Comparison of ENCODE assay signal across 15 mouse cellular contexts in the genomic region with DNA sequence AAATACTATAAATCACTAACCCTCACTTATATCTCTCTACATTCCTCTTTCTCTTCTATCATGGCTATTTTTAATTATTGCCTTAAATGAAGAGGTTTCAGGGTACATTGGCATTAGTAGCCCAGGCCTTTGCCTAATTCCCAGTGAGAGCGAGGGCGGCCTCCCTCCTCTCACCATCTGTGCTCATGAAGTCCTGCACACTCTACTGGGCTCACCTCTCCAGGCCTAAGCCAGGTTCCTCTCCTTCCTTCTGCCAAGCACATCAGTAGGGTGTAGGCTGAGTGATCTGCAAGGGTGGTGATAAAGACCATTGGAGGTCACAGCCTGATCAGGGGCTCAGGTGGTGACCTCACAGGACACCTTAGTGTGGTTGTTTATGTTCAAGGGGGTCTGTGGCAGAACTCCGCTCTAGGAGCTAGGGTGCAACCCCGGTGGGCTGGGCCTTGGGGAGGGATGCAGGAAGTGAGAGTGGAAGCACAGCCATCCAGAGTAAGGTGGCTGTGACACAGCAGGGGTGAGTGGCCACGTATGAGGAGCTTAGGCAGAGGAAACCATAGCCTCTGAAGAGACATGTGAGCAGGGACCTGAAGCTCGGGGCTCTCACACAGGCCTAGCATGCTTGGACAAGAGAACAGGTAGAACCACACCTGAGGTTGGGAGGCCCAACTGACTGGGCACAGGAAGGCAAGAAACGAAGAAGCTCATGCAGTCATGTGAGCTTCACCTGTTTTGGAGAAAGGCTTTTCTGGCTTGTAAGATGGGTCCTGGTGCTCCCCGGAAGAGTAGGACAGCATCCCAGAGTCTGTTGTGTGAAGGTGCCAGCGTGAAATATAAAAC. TPM values are rescaled to one million over a fixed set of nuclear protein-coding genes. Genes with fewer than 3 reads are reported as not detected.
DNase-seq lines count a peak whose midpoint lies in the region; ATAC-seq and TF ChIP-seq lines count a peak whose summit lies in the region.
"Had no signal": no experiment of that assay in that cellular context is flagged by ENCODE, and none has a peak within 500 bp of the region (broad histone marks: within the 10 kb centered on the region; RNA-seq: fewer than 3 reads in every experiment).

No protein-coding gene starts in this region.

- DNase-seq in heart, postnatal 4 days, result peak; percentile 3
- DNase-seq in heart, adult 9 months (ENCODE audit: low spot score in 2 of 2), result no peak
- peak; percentile 0 for DNase-seq in right cerebral cortex, postnatal 4 days
- DNase-seq in right cerebral cortex, adult 2 months (ENCODE audit: low spot score in 2 of 2), result no peak
- peak; percentile 70 to 74 for DNase-seq in cerebellum, postnatal 25 days
- peak; percentile 8 for DNase-seq in stomach, postnatal 0 days (ENCODE audit: low spot score)
- DNase-seq in retina, postnatal 1 day, result no peak
- DNase-seq: liver; lung, postnatal 10 days; midbrain, embryonic 14.5 days; thymus, postnatal 25 days had no signal

- no peak for ATAC-seq in stomach, postnatal 0 days (ENCODE audit: low FRiP score, low TSS enrichment)
- ATAC-seq: Patski had no signal

- H3K4me2 ChIP-seq in stomach, postnatal 0 days (replicated peaks; ENCODE audit: low read depth), result no peak overlapping the region
- H3K4me2 ChIP-seq: hindbrain, embryonic 15.5 days had no signal

- TF ChIP-seq EP300 in stomach, postnatal 0 days (optimal IDR thresholded peaks at IDR 0.05), result no peak

- H3K36me3 ChIP-seq in stomach, postnatal 0 days (ENCODE audit: control insufficient read depth, insufficient read depth, low read length), result no peaks in the 10 kb centered on the region
- H3K36me3 ChIP-seq: hindbrain, embryonic 15.5 days had no signal

- WGBS in stomach, postnatal 0 days, result 81% methylated on average over 9 of the region's 9 CpGs

- H3K9me3 ChIP-seq in stomach, postnatal 0 days (ENCODE audit: control insufficient read depth, low read length), result no peaks in the 10 kb centered on the region
- H3K9me3 ChIP-seq: hindbrain, embryonic 15.5 days had no signal

- no peaks in the 10 kb centered on the region for H3K4me1 ChIP-seq in stomach, postnatal 0 days (replicated peaks; ENCODE audit: control insufficient read depth, insufficient read depth)

- no peak for TF ChIP-seq CTCF in stomach, postnatal 0 days (IDR thresholded peaks at IDR 0.05; ENCODE audit: low read depth)

- H3K27ac ChIP-seq in stomach, postnatal 0 days (replicated peaks), result no peak overlapping the region
- H3K27ac ChIP-seq: hindbrain, embryonic 15.5 days; kidney, postnatal 0 days had no signal

- no peak overlapping the region for H3K9ac ChIP-seq in stomach, postnatal 0 days (ENCODE audit: low read length)
- H3K9ac ChIP-seq: hindbrain, embryonic 15.5 days had no signal

- H3K27me3 ChIP-seq in stomach, postnatal 0 days (ENCODE audit: control insufficient read depth, insufficient read depth, low read length), result no peaks in the 10 kb centered on the region
- H3K27me3 ChIP-seq: hindbrain, embryonic 15.5 days; Patski had no signal

- no peak overlapping the region for H3K4me3 ChIP-seq in stomach, postnatal 0 days (ENCODE audit: low read depth, low read length)
- H3K4me3 ChIP-seq: erythroblast, embryonic 14.5 days; hindbrain, embryonic 15.5 days had no signal

RNA-seq across cellular contexts. Expression of a gene that starts 29.2 kb away (rescaled TPM):
- 10 to 100 TPM; 22.4 to 23.0 TPM for total RNA-seq in heart, postnatal 4 days (2021)
- polyA plus RNA-seq in stomach, postnatal 0 days (2015; fragmentation: Nextera tagmentation; extraction: Ambion mirVana), result 13.2 and 14.7 TPM in 2 replicates

Comparison
In these comparisons a context has a peak if more than half of its experiments do, and no peak if none do; other contexts are left out.
1. DNase-seq: peak in heart, postnatal 4 days (single experiment), right cerebral cortex, postnatal 4 days (single experiment), cerebellum, postnatal 25 days (2 of 2) and stomach, postnatal 0 days (single experiment); none in heart, adult 9 months (0 of 2), right cerebral cortex, adult 2 months (0 of 2) and retina, postnatal 1 day (single experiment).